Mouse (Mus musculus) cerebellum, adult 18-20 months (tissue): ENCODE measurements around the gene Gm21209.
"Not testable (repeated sequence)": the region's sequence is repeated elsewhere in the genome, so short reads cannot be mapped to it uniquely, and the experiment has no call there.

Source experiments
- DNase-seq, 2 experiments: peaks; one replicate each; pipeline ENCODE4 v3.0.0; 2021

Gene Gm21209

DNA sequence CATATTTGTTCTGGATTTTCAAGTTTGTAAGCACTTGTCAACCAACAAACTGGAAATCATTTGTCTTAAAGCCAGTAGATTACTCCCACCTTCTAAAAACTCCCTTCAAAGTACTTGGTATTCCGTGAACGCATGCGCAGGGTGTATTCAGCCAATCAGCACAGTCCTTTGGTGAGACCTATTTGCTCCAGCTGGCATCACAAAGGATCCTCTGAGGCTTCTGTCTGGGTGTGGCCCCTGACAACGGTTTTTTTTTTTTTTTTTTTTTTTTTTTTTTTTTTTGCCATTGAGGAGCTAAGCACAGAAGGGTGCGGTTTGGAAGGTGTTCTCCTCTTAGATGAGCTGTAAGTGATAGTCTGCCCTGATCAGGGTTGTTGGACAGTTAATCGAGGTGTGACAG, at the start of gene Gm21209:
Gene Gm21209, plus strand, starts transcription at position 301 of the 400 bp plus-strand sequence.
- not testable (repeated sequence) for DNase-seq
